ENCODE assay signal across 18 mouse cellular contexts in genomic region chr3:96405004-96405403, GRCm38 (mm10). TPM values are rescaled to one million over a fixed set of nuclear protein-coding genes. Genes with fewer than 3 reads are reported as not detected.
DNase-seq lines count a peak whose midpoint lies in the region; ATAC-seq and TF ChIP-seq lines count a peak whose summit lies in the region.
"Had no signal": no experiment of that assay in that cellular context is flagged by ENCODE, and none has a peak within 500 bp of the region (broad histone marks: within the 10 kb centered on the region; RNA-seq: fewer than 3 reads in every experiment).

No protein-coding gene starts in this region.

- H3K4me2 ChIP-seq in kidney, embryonic 15.5 days, result peak overlapping the region; percentile 50; the same call in 1 of the 2 replicates
- peak overlapping the region; percentile 59 for H3K4me2 ChIP-seq in liver, embryonic 13.5 days
- H3K4me2 ChIP-seq in hindbrain, embryonic 14.5 days (replicated peaks), result no peak overlapping the region

- H3K27me3 ChIP-seq in heart, embryonic 10.5 days (ENCODE audit: insufficient read depth, poor library complexity, severe bottlenecking), result peaks cover 88% of the 10 kb centered on the region
- H3K27me3 ChIP-seq in kidney, embryonic 15.5 days, result peaks cover 95% of the 10 kb centered on the region
- H3K27me3 ChIP-seq in ES-Bruce4 (ENCODE audit: control insufficient read depth, insufficient read depth, low read length, poor library complexity, severe bottlenecking), result no peaks in the 10 kb centered on the region
- peaks cover 89% of the 10 kb centered on the region for H3K27me3 ChIP-seq in liver, embryonic 13.5 days
- peaks cover 95% of the 10 kb centered on the region for H3K27me3 ChIP-seq in hindbrain, embryonic 14.5 days (ENCODE audit: control insufficient read depth, insufficient read depth, low read length)

- TF ChIP-seq EP300 in ES-Bruce4 (IDR thresholded peaks at IDR 0.05; ENCODE audit: insufficient read depth, low read depth, low read length), result no peak

- H3K27ac ChIP-seq in heart, embryonic 10.5 days, result no peak overlapping the region
- H3K27ac ChIP-seq in kidney, embryonic 15.5 days, result no peak overlapping the region
- peak overlapping the region; percentile 37; the same call in 1 of the 2 replicates for H3K27ac ChIP-seq in ES-Bruce4 (ENCODE audit: insufficient read depth, low read length)
- H3K27ac ChIP-seq in liver, embryonic 13.5 days, result no peak overlapping the region
- H3K27ac ChIP-seq in hindbrain, embryonic 14.5 days, result no peak overlapping the region
- H3K27ac ChIP-seq: gastrocnemius, adult 2 months; limb, embryonic 12.5 days had no signal

- TF ChIP-seq CTCF in ES-Bruce4 (IDR thresholded peaks at IDR 0.05; ENCODE audit: low read depth, low read length), result no peak

- no peak for TF ChIP-seq POLR2A in ES-Bruce4 (IDR thresholded peaks at IDR 0.05; ENCODE audit: insufficient read depth, low read length)

- 15% methylated on average over 11 of the region's 11 CpGs for WGBS in heart, embryonic 10.5 days
- 31% methylated on average over 11 of the region's 11 CpGs for WGBS in kidney, embryonic 15.5 days
- 11% methylated on average over 11 of the region's 11 CpGs for WGBS in liver, embryonic 13.5 days (ENCODE audit: insufficient replicate concordance)
- WGBS in hindbrain, embryonic 14.5 days, result 29% methylated on average over 9 of the region's 11 CpGs

- DNase-seq in heart, embryonic 10.5 days (ENCODE audit: low spot score), result no peak
- no peak for DNase-seq in heart, adult 9 months (ENCODE audit: low spot score in 2 of 2)
- no peak for DNase-seq in kidney, adult 9 months
- no peak for DNase-seq in liver, embryonic 13.5 days
- DNase-seq in layer of hippocampus, adult 18-20 months (ENCODE audit: low spot score in 2 of 2), result no peak
- DNase-seq in hindbrain, embryonic 14.5 days (ENCODE audit: low spot score), result no peak
- DNase-seq: adrenal gland, postnatal 14 days; gastrocnemius, adult 2 months; kidney, postnatal 36 days; lung, postnatal 36 days; thymus, postnatal 36 days had no signal

- H3K36me3 ChIP-seq in heart, embryonic 10.5 days, result no peaks in the 10 kb centered on the region
- no peaks in the 10 kb centered on the region for H3K36me3 ChIP-seq in kidney, embryonic 15.5 days
- no peaks in the 10 kb centered on the region for H3K36me3 ChIP-seq in ES-Bruce4 (ENCODE audit: control insufficient read depth, insufficient read depth, low read length, poor library complexity, severe bottlenecking)
- no peaks in the 10 kb centered on the region for H3K36me3 ChIP-seq in liver, embryonic 13.5 days
- no peaks in the 10 kb centered on the region for H3K36me3 ChIP-seq in hindbrain, embryonic 14.5 days (replicated peaks; ENCODE audit: control insufficient read depth, insufficient read depth)
- H3K36me3 ChIP-seq: G1E; limb, embryonic 12.5 days had no signal

- peaks cover 29% of the 10 kb centered on the region for H3K4me1 ChIP-seq in heart, embryonic 10.5 days
- peaks cover 26% of the 10 kb centered on the region for H3K4me1 ChIP-seq in kidney, embryonic 15.5 days
- H3K4me1 ChIP-seq in ES-Bruce4 (ENCODE audit: control insufficient read depth, insufficient read depth, low read length), result peaks cover 2% of the 10 kb centered on the region
- peaks cover 49% of the 10 kb centered on the region for H3K4me1 ChIP-seq in liver, embryonic 13.5 days (replicated peaks)
- H3K4me1 ChIP-seq in hindbrain, embryonic 14.5 days (replicated peaks; ENCODE audit: control insufficient read depth, insufficient read depth, low read length), result 0 out of 2 replicates have a peak, but pooled peaks cover 3% of the 10 kb centered on the region

- no peaks in the 10 kb centered on the region for H3K9me3 ChIP-seq in heart, embryonic 10.5 days
- H3K9me3 ChIP-seq in kidney, embryonic 15.5 days (replicated peaks), result 0 out of 2 replicates have a peak, but pooled peaks cover 4% of the 10 kb centered on the region
- H3K9me3 ChIP-seq in ES-Bruce4 (replicated peaks; ENCODE audit: control insufficient read depth, insufficient read depth, low read length, poor library complexity, severe bottlenecking), result no peaks in the 10 kb centered on the region
- H3K9me3 ChIP-seq in liver, embryonic 13.5 days (replicated peaks), result no peaks in the 10 kb centered on the region
- no peaks in the 10 kb centered on the region for H3K9me3 ChIP-seq in hindbrain, embryonic 14.5 days (ENCODE audit: control insufficient read depth, low read length)
- H3K9me3 ChIP-seq: G1E had no signal

- no peak for ATAC-seq in kidney, embryonic 15.5 days (replicated peaks; ENCODE audit: low FRiP score)
- no peak for ATAC-seq in liver, embryonic 13.5 days (ENCODE audit: low read depth)
- no peak for ATAC-seq in hindbrain, embryonic 14.5 days (ENCODE audit: low FRiP score)

- no peak overlapping the region for H3K9ac ChIP-seq in kidney, embryonic 15.5 days
- H3K9ac ChIP-seq in ES-Bruce4 (ENCODE audit: low read depth, poor library complexity, severe bottlenecking), result peak overlapping the region; percentile 50
- peak overlapping the region; percentile 43 for H3K9ac ChIP-seq in liver, embryonic 13.5 days
- H3K9ac ChIP-seq in hindbrain, embryonic 14.5 days, result no peak overlapping the region
- H3K9ac ChIP-seq: limb, embryonic 12.5 days had no signal

- H3K4me3 ChIP-seq in heart, embryonic 10.5 days, result peak overlapping the region; percentile 54
- H3K4me3 ChIP-seq in kidney, embryonic 15.5 days (replicated peaks), result 0 out of 2 replicates have a peak overlapping the region, but pooled peaks have one; percentile 27
- peak overlapping the region; percentile 54 for H3K4me3 ChIP-seq in ES-Bruce4 (ENCODE audit: low read depth, low read length)
- H3K4me3 ChIP-seq in liver, embryonic 13.5 days (replicated peaks), result peak overlapping the region; percentile 43; the same call in 1 of the 2 replicates
- H3K4me3 ChIP-seq in hindbrain, embryonic 14.5 days (replicated peaks; ENCODE audit: low read length), result no peak overlapping the region
- H3K4me3 ChIP-seq: gastrocnemius, adult 2 months had no signal

RNA-seq across cellular contexts. Expression of gene BC107364, which starts 47.1 kb away (rescaled TPM):
- polyA plus RNA-seq in heart, embryonic 10.5 days (2016; fragmentation: Nextera tagmentation; extraction: Ambion mirVana), result 0.49 TPM in 1 of 2 replicates, not detected in the other
- polyA plus RNA-seq in kidney, embryonic 15.5 days (2015; fragmentation: Nextera tagmentation; extraction: Ambion mirVana), result 0.15 TPM in 1 of 2 replicates, not detected in the other
- polyA plus RNA-seq in ES-Bruce4 (2011; ENCODE audit: insufficient read depth, insufficient read length, low read depth, missing spikeins), result 4.6 TPM in 2 replicates
- polyA plus RNA-seq in liver, embryonic 13.5 days (2015; fragmentation: Nextera tagmentation; extraction: Ambion mirVana), result not detected in 2 replicates
- not detected for total RNA-seq in layer of hippocampus, adult 18-20 months (2021)
- not detected in 2 replicates for polyA plus RNA-seq in hindbrain, embryonic 14.5 days (2014; fragmentation: Nextera tagmentation; extraction: Ambion mirVana)
- total RNA-seq: adrenal gland, postnatal 14 days; gastrocnemius, adult 2 months; left cerebral cortex, adult 18-20 months had no signal
- polyA plus RNA-seq: embryonic facial prominence, embryonic 11.5 days; G1E; limb, embryonic 12.5 days; midbrain, embryonic 14.5 days had no signal

Comparison
In these comparisons a context has a peak if more than half of its experiments do, and no peak if none do; other contexts are left out.
1. H3K9ac ChIP-seq: peak in ES-Bruce4 (single experiment) and liver, embryonic 13.5 days (single experiment); none in kidney, embryonic 15.5 days (single experiment) and hindbrain, embryonic 14.5 days (single experiment).